Mouse (Mus musculus): Measurements from ENCODE around the gene Gm28551. TPM values are rescaled to one million over a fixed set of nuclear protein-coding genes. Genes with fewer than 3 reads are reported as not detected.

Gene Gm28551
- total RNA-seq (2012; rRNA removed) (not detected in 2 replicates), polyA plus RNA-seq (2012; ENCODE audit: insufficient read depth in 1 of 2, insufficient read length in 2 of 2, low read depth in 1 of 2, low replicate concordance in 2 of 2, missing spikeins in 1 of 2) (under 1 TPM in 1 of 2 experiments, not detected in 1; 0.46 TPM)

- peak within 1 kb of the TSS; percentile 26 for H3K27ac ChIP-seq (ENCODE audit: control insufficient read depth, low read depth, low read length)
- H3K36me3 ChIP-seq (ENCODE audit: control insufficient read depth in 1 of 2, insufficient read depth in 2 of 2, low read length in 2 of 2), result peaks cover 5 to 9% of the 10 kb centered on the region in 2 experiments; a peak in 3 of 4 replicates
- H3K4me1 ChIP-seq (ENCODE audit: control insufficient read depth in 1 of 2, insufficient read depth in 2 of 2, low read length in 2 of 2), result no peaks in the 10 kb centered on the region; a peak in 1 of 4 replicates
- peak within 1 kb of the TSS; percentile 81 for H3K9ac ChIP-seq (ENCODE audit: control insufficient read depth, low read depth, low read length, poor library complexity, severe bottlenecking)
- H3K27me3 ChIP-seq (ENCODE audit: control insufficient read depth in 1 of 2, insufficient read depth in 2 of 2, low read length in 2 of 2), result no peaks in the 10 kb centered on the region
- DNase-seq (ENCODE audit: low read depth, low spot score), result peak; percentile 97
- peaks cover 7% of the 10 kb centered on the region; the same call in 1 of the 2 replicates for H3K79me2 ChIP-seq (ENCODE audit: control insufficient read depth, insufficient read depth, low read length, poor library complexity)
- H3K4me3 ChIP-seq (ENCODE audit: control insufficient read depth in 1 of 2, insufficient read depth in 1 of 2, low read depth in 2 of 2, low read length in 2 of 2), result peak within 1 kb of the TSS; percentile 65 to 68
- H3K9me3 ChIP-seq (replicated peaks; ENCODE audit: insufficient read depth, low read length), result no peaks in the 10 kb centered on the region
- peak; percentile 41; the same call in 1 of the 2 replicates for TF ChIP-seq TCF12 (IDR thresholded peaks at IDR 0.05; ENCODE audit: low read depth, low read length)
- no peak; the same call in 1 of the 2 replicates for TF ChIP-seq KAT2A (conservative IDR thresholded peaks at IDR 0.05; ENCODE audit: low read depth, low read length)
- TF ChIP-seq MAX (IDR thresholded peaks at IDR 0.05; ENCODE audit: low read length), result no peak
- TF ChIP-seq ZC3H11A (IDR thresholded peaks at IDR 0.05; ENCODE audit: low read depth, low read length), result peak; percentile 80
- TF ChIP-seq MEF2A (IDR thresholded peaks at IDR 0.05; ENCODE audit: extremely low read depth, insufficient replicate concordance, low read depth, low read length, poor library complexity, severe bottlenecking), result no peak
- no peak for TF ChIP-seq ZKSCAN1 (IDR thresholded peaks at IDR 0.05; ENCODE audit: low read depth, low read length)
- TF ChIP-seq EP300 (IDR thresholded peaks at IDR 0.05; ENCODE audit: low read depth in 1 of 2, low read length in 2 of 2), result no peak
- no peak for TF ChIP-seq RCOR1 (IDR thresholded peaks at IDR 0.05; ENCODE audit: low read depth, low read length)
- TF ChIP-seq CTCF (IDR thresholded peaks at IDR 0.05 in 2 of 3, conservative IDR thresholded peaks at IDR 0.05 in 1 of 3; ENCODE audit: control insufficient read depth in 1 of 3, insufficient read depth in 1 of 3, low read depth in 2 of 3, low read length in 3 of 3, poor library complexity in 1 of 3, severe bottlenecking in 1 of 3), result peak in 2 of 3 experiments; percentile 16 to 76; a peak in 2 of 6 replicates
- no peak for TF ChIP-seq USF1 (IDR thresholded peaks at IDR 0.05; ENCODE audit: low read depth, low read length)
- TF ChIP-seq GABPA (IDR thresholded peaks at IDR 0.05; ENCODE audit: low read depth, low read length), result no peak
- peak; percentile 78; the same call in 1 of the 2 replicates for TF ChIP-seq MAZ (IDR thresholded peaks at IDR 0.05; ENCODE audit: low read depth, low read length)
- peak; percentile 65; the same call in 1 of the 2 replicates for TF ChIP-seq MYC (IDR thresholded peaks at IDR 0.05; ENCODE audit: low read depth, low read length)
- no peak for TF ChIP-seq CHD2 (IDR thresholded peaks at IDR 0.05; ENCODE audit: low read length)
- peak; percentile 64; the same call in 1 of the 2 replicates for TF ChIP-seq POLR2AphosphoS2 (IDR thresholded peaks at IDR 0.05; ENCODE audit: low read length)
- peak; percentile 79 for TF ChIP-seq ELF1 (IDR thresholded peaks at IDR 0.05; ENCODE audit: low read depth, low read length)
- peak; percentile 98 for TF ChIP-seq NRF1 (IDR thresholded peaks at IDR 0.05; ENCODE audit: insufficient read depth, low read depth, low read length, poor library complexity, severe bottlenecking)
- peak; percentile 81; the same call in 1 of the 2 replicates for TF ChIP-seq E2F4 (IDR thresholded peaks at IDR 0.05; ENCODE audit: borderline replicate concordance, low read depth, low read length)
- peak; percentile 90 for TF ChIP-seq RAD21 (IDR thresholded peaks at IDR 0.05; ENCODE audit: low read depth, low read length)
- TF ChIP-seq ZNF384 (IDR thresholded peaks at IDR 0.05; ENCODE audit: low read depth, low read length), result no peak
- TF ChIP-seq SIN3A (IDR thresholded peaks at IDR 0.05; ENCODE audit: low read length), result no peak; the same call in 1 of the 2 replicates
- TF ChIP-seq BHLHE40 (IDR thresholded peaks at IDR 0.05; ENCODE audit: borderline replicate concordance, low read depth, low read length), result no peak
- TF ChIP-seq ZMIZ1 (IDR thresholded peaks at IDR 0.05; ENCODE audit: low read depth, low read length), result peak; percentile 81
- TF ChIP-seq USF2 (IDR thresholded peaks at IDR 0.05; ENCODE audit: borderline replicate concordance in 1 of 2, insufficient read depth in 1 of 2, low read depth in 1 of 2, low read length in 2 of 2), result no peak
- no peak for TF ChIP-seq MAFK (IDR thresholded peaks at IDR 0.05; ENCODE audit: borderline replicate concordance, low read depth, low read length)
- TF ChIP-seq TAL1 (IDR thresholded peaks at IDR 0.05; ENCODE audit: low read length), result no peak
- peak; percentile 70; the same call in 1 of the 2 replicates for TF ChIP-seq TBP (IDR thresholded peaks at IDR 0.05; ENCODE audit: low read depth, low read length)
- peak; percentile 93 for TF ChIP-seq NELFE (IDR thresholded peaks at IDR 0.05; ENCODE audit: low read depth, low read length)
- no peak for TF ChIP-seq UBTF (IDR thresholded peaks at IDR 0.05; ENCODE audit: borderline replicate concordance, insufficient read depth, low read depth, low read length)
- no peak; the same call in 1 of the 2 replicates for TF ChIP-seq MXI1 (IDR thresholded peaks at IDR 0.05; ENCODE audit: low read depth, low read length)
- no peak for TF ChIP-seq CHD1 (IDR thresholded peaks at IDR 0.05; ENCODE audit: low read depth, low read length)
- TF ChIP-seq POLR2A (IDR thresholded peaks at IDR 0.05; ENCODE audit: control insufficient read depth in 1 of 2, insufficient read depth in 1 of 2, low read depth in 1 of 2, low read length in 2 of 2, poor library complexity in 1 of 2), result peak; percentile 81 to 93
- TF ChIP-seq GATA1 (IDR thresholded peaks at IDR 0.05; ENCODE audit: low read depth, low read length), result no peak
- no peak for TF ChIP-seq JUND (IDR thresholded peaks at IDR 0.05; ENCODE audit: low read depth, low read length)
These were observed at the start of gene Gm28551, which contains the start of the genes Asdurf and Asnsd1 for GRCm38 (mm10) chr1:53352327-53353261. Gm28551 (minus strand) TSS chr1:53352667. Asdurf (minus strand) TSS chr1:53352619. Asnsd1 (minus strand) TSS chr1:53352752.

Measured in MEL (cell line).